21 mouse cellular contexts compared by ENCODE assay signal in the genomic region with DNA sequence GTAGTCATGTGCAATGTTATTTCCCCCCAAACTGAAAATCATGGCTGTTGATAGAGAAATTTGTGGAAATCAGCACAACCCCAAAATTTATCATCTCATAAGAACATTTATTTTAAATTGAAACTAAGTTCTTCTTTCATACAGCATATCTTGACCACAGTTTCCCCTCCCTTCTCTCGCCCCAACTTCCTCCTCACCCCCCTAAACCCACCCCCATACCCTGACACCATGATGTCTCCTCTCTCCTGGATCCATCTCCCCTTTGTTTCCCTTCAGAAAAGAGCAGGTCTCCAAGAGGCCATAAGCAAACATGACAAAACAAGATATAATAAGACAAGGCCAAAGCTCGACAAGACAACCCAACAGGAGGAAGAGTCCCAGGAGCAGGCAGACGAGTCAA. TPM values are rescaled to one million over a fixed set of nuclear protein-coding genes. Genes with fewer than 3 reads are reported as not detected.
A peak's percentile ranks its signal among the peaks of the same experiment; 100 is the strongest.
DNase-seq lines count a peak whose midpoint lies in the region; ATAC-seq and TF ChIP-seq lines count a peak whose summit lies in the region.
"Had no signal": no experiment of that assay in that cellular context is flagged by ENCODE, and none has a peak within 500 bp of the region (broad histone marks: within the 10 kb centered on the region; RNA-seq: fewer than 3 reads in every experiment).

No protein-coding gene starts in this region.

- no peak for TF ChIP-seq RAD21 in MEL (IDR thresholded peaks at IDR 0.05; ENCODE audit: low read depth, low read length)

- whole genome bisulfite sequencing in hindbrain, embryonic 15.5 days = 86% methylated on average over 3 of the region's 3 CpGs
- 82% methylated on average over 3 of the region's 3 CpGs for WGBS in hindbrain, embryonic 12.5 days
- WGBS in forebrain, postnatal 0 days = 82% methylated on average over 3 of the region's 3 CpGs
- 89% methylated on average over 3 of the region's 3 CpGs for WGBS in limb, embryonic 10.5 days

- TF ChIP-seq CTCF in MEL (IDR thresholded peaks at IDR 0.05 in 2 of 3, conservative IDR thresholded peaks at IDR 0.05 in 1 of 3; ENCODE audit: control insufficient read depth in 1 of 3, insufficient read depth in 1 of 3, low read depth in 2 of 3, low read length in 3 of 3, poor library complexity in 1 of 3, severe bottlenecking in 1 of 3) = no peak
- no peak for TF ChIP-seq CTCF in bone marrow macrophage, adult 2 months (IDR thresholded peaks at IDR 0.05; ENCODE audit: low read depth, low read length)
- no peak for TF ChIP-seq CTCF in forebrain, postnatal 0 days (IDR thresholded peaks at IDR 0.05; ENCODE audit: low read depth)

- TF ChIP-seq POLR2A in MEL (IDR thresholded peaks at IDR 0.05; ENCODE audit: control insufficient read depth in 1 of 2, insufficient read depth in 1 of 2, low read depth in 1 of 2, low read length in 2 of 2, poor library complexity in 1 of 2) = no peak
- TF ChIP-seq POLR2A in bone marrow macrophage, adult 2 months (IDR thresholded peaks at IDR 0.05; ENCODE audit: borderline replicate concordance, low read depth, low read length) = no peak

- H3K79me2 ChIP-seq in MEL (ENCODE audit: control insufficient read depth, insufficient read depth, low read length, poor library complexity) = no peaks in the 10 kb centered on the region

- H3K27me3 ChIP-seq in hindbrain, embryonic 15.5 days = no peaks in the 10 kb centered on the region
- no peaks in the 10 kb centered on the region for H3K27me3 ChIP-seq in hindbrain, embryonic 12.5 days
- H3K27me3 ChIP-seq in MEL (ENCODE audit: control insufficient read depth in 1 of 2, insufficient read depth in 2 of 2, low read length in 2 of 2) = no peaks in the 10 kb centered on the region; a peak in 1 of 4 replicates
- H3K27me3 ChIP-seq in forebrain, postnatal 0 days (ENCODE audit: insufficient read depth, low read length) = no peaks in the 10 kb centered on the region
- no peaks in the 10 kb centered on the region for H3K27me3 ChIP-seq in limb, embryonic 10.5 days (ENCODE audit: low read depth, poor library complexity, severe bottlenecking)
- H3K27me3 ChIP-seq: CH12.LX; heart, embryonic 13.5 days; limb, embryonic 15.5 days; liver, embryonic 13.5 days had no signal

- H3K36me3 ChIP-seq in hindbrain, embryonic 15.5 days = no peaks in the 10 kb centered on the region
- H3K36me3 ChIP-seq in hindbrain, embryonic 12.5 days = no peaks in the 10 kb centered on the region
- peaks cover 0 to 4% of the 10 kb centered on the region in 2 experiments; a peak in 2 of 4 replicates for H3K36me3 ChIP-seq in MEL (ENCODE audit: control insufficient read depth in 1 of 2, insufficient read depth in 2 of 2, low read length in 2 of 2)
- no peaks in the 10 kb centered on the region for H3K36me3 ChIP-seq in forebrain, postnatal 0 days (ENCODE audit: insufficient read depth)
- H3K36me3 ChIP-seq in limb, embryonic 10.5 days = no peaks in the 10 kb centered on the region
- H3K36me3 ChIP-seq: heart, embryonic 13.5 days; limb, embryonic 15.5 days; liver, embryonic 13.5 days had no signal

- peaks cover 6% of the 10 kb centered on the region; the same call in 1 of the 2 replicates for H3K4me1 ChIP-seq in hindbrain, embryonic 15.5 days (replicated peaks)
- no peaks in the 10 kb centered on the region for H3K4me1 ChIP-seq in hindbrain, embryonic 12.5 days
- peaks cover 2 to 9% of the 10 kb centered on the region in 2 experiments; a peak in 3 of 4 replicates for H3K4me1 ChIP-seq in MEL (ENCODE audit: control insufficient read depth in 1 of 2, insufficient read depth in 2 of 2, low read length in 2 of 2)
- H3K4me1 ChIP-seq in bone marrow macrophage, adult 2 months (ENCODE audit: control insufficient read depth, insufficient read depth, low read length) = peaks cover 7% of the 10 kb centered on the region
- peaks cover 4% of the 10 kb centered on the region for H3K4me1 ChIP-seq in forebrain, postnatal 0 days (ENCODE audit: insufficient read depth)
- no peaks in the 10 kb centered on the region for H3K4me1 ChIP-seq in limb, embryonic 10.5 days
- H3K4me1 ChIP-seq: heart, embryonic 13.5 days; limb, embryonic 15.5 days; liver, embryonic 13.5 days had no signal

- no peak for ATAC-seq in hindbrain, embryonic 15.5 days (ENCODE audit: low FRiP score, low read depth)
- ATAC-seq in hindbrain, embryonic 12.5 days (ENCODE audit: low FRiP score) = no peak
- ATAC-seq in forebrain, postnatal 0 days = no peak
- ATAC-seq: lung, postnatal 0 days; Patski had no signal

- DNase-seq in MEL (ENCODE audit: low read depth, low spot score) = peak; percentile 32
- no peak for DNase-seq in forebrain, postnatal 0 days
- no peak for DNase-seq in limb, embryonic 10.5 days (ENCODE audit: low spot score)
- no peak for DNase-seq in right cerebral cortex, adult 2 months (ENCODE audit: low spot score in 2 of 2)
- no peak for DNase-seq in cerebellum, postnatal 4 days (ENCODE audit: low spot score in 2 of 2)
- DNase-seq: adrenal gland, postnatal 10 days; gastrocnemius, adult 2 months; gastrocnemius, postnatal 36 days; kidney, adult 18-20 months; liver, embryonic 13.5 days; lung, adult 18-20 months; thymus, postnatal 14 days had no signal

- H3K4me2 ChIP-seq in hindbrain, embryonic 15.5 days = no peak overlapping the region
- no peak overlapping the region for H3K4me2 ChIP-seq in hindbrain, embryonic 12.5 days (replicated peaks)
- no peak overlapping the region for H3K4me2 ChIP-seq in forebrain, postnatal 0 days (ENCODE audit: low read depth)
- H3K4me2 ChIP-seq: heart, embryonic 13.5 days; limb, embryonic 15.5 days; liver, embryonic 13.5 days had no signal

- H3K9me3 ChIP-seq in hindbrain, embryonic 15.5 days = no peaks in the 10 kb centered on the region
- no peaks in the 10 kb centered on the region for H3K9me3 ChIP-seq in hindbrain, embryonic 12.5 days (replicated peaks)
- no peaks in the 10 kb centered on the region for H3K9me3 ChIP-seq in MEL (replicated peaks; ENCODE audit: insufficient read depth, low read length)
- no peaks in the 10 kb centered on the region for H3K9me3 ChIP-seq in forebrain, postnatal 0 days (ENCODE audit: low read length)
- H3K9me3 ChIP-seq in limb, embryonic 10.5 days (replicated peaks) = no peaks in the 10 kb centered on the region
- H3K9me3 ChIP-seq: heart, embryonic 13.5 days; limb, embryonic 15.5 days; liver, embryonic 13.5 days had no signal

- H3K9ac ChIP-seq in hindbrain, embryonic 15.5 days = no peak overlapping the region
- H3K9ac ChIP-seq in hindbrain, embryonic 12.5 days = no peak overlapping the region
- peak overlapping the region; percentile 19; the same call in 1 of the 2 replicates for H3K9ac ChIP-seq in MEL (ENCODE audit: control insufficient read depth, low read depth, low read length, poor library complexity, severe bottlenecking)
- H3K9ac ChIP-seq in forebrain, postnatal 0 days = no peak overlapping the region
- H3K9ac ChIP-seq: heart, embryonic 13.5 days; limb, embryonic 15.5 days; liver, embryonic 13.5 days had no signal

- TF ChIP-seq EP300 in MEL (IDR thresholded peaks at IDR 0.05; ENCODE audit: low read depth in 1 of 2, low read length in 2 of 2) = no peak

- no peak overlapping the region for H3K4me3 ChIP-seq in hindbrain, embryonic 15.5 days
- no peak overlapping the region for H3K4me3 ChIP-seq in hindbrain, embryonic 12.5 days
- H3K4me3 ChIP-seq in MEL (ENCODE audit: control insufficient read depth in 1 of 2, insufficient read depth in 1 of 2, low read depth in 2 of 2, low read length in 2 of 2) = no peak overlapping the region
- H3K4me3 ChIP-seq in bone marrow macrophage, adult 2 months (ENCODE audit: insufficient read depth, low read length) = no peak overlapping the region
- H3K4me3 ChIP-seq in forebrain, postnatal 0 days (ENCODE audit: low read depth, low read length) = no peak overlapping the region
- no peak overlapping the region for H3K4me3 ChIP-seq in limb, embryonic 10.5 days
- H3K4me3 ChIP-seq: gastrocnemius, adult 2 months; heart, embryonic 13.5 days; limb, embryonic 15.5 days; liver, embryonic 13.5 days had no signal

- H3K27ac ChIP-seq in hindbrain, embryonic 15.5 days (replicated peaks) = 0 out of 2 replicates have a peak overlapping the region, but pooled peaks have one; percentile 0
- H3K27ac ChIP-seq in hindbrain, embryonic 12.5 days = no peak overlapping the region
- H3K27ac ChIP-seq in MEL (ENCODE audit: control insufficient read depth, low read depth, low read length) = no peak overlapping the region
- peak overlapping the region; percentile 34; the same call in 1 of the 2 replicates for H3K27ac ChIP-seq in bone marrow macrophage, adult 2 months (ENCODE audit: insufficient read depth, low read depth, low read length)
- H3K27ac ChIP-seq in forebrain, postnatal 0 days (ENCODE audit: low read depth, low read length) = peak overlapping the region; percentile 78
- no peak overlapping the region for H3K27ac ChIP-seq in limb, embryonic 10.5 days
- H3K27ac ChIP-seq: gastrocnemius, adult 2 months; heart, embryonic 13.5 days; limb, embryonic 15.5 days; liver, embryonic 13.5 days had no signal

TF ChIP-seq in MEL, 35 proteins besides CTCF, POLR2A, EP300 and RAD21 (continues in another document):
- TF ChIP-seq RCOR1 (IDR thresholded peaks at IDR 0.05; ENCODE audit: low read depth, low read length) = no peak

RNA-seq across cellular contexts. Expression of a gene that starts 43.8 kb away (rescaled TPM):
- 2.6 and 2.9 TPM in 2 replicates for polyA plus RNA-seq in hindbrain, embryonic 15.5 days (2015; fragmentation: Nextera tagmentation; extraction: Ambion mirVana)
- 4.5 and 5.0 TPM in 2 replicates for polyA plus RNA-seq in hindbrain, embryonic 12.5 days (2016; fragmentation: Nextera tagmentation; extraction: Ambion mirVana)
- total RNA-seq in MEL (2012; rRNA removed) = 8.4 and 11.3 TPM in 2 replicates
- 10 to 100 TPM; 15.3 to 37.9 TPM for polyA plus RNA-seq in MEL (2012; ENCODE audit: insufficient read depth in 1 of 2, insufficient read length in 2 of 2, low read depth in 1 of 2, low replicate concordance in 2 of 2, missing spikeins in 1 of 2)
- polyA plus RNA-seq in bone marrow macrophage, adult 2 months (2012; ENCODE audit: insufficient read depth, insufficient read length, missing spikeins) = 26.2 and 28.6 TPM in 2 replicates
- 15.2 and 22.8 TPM in 2 replicates for total RNA-seq in forebrain, postnatal 0 days (2014; rRNA removed)
- polyA plus RNA-seq in forebrain, postnatal 0 days (2015; fragmentation: Nextera tagmentation; extraction: Ambion mirVana) = 0.92 and 2.1 TPM in 2 replicates
- polyA plus RNA-seq in limb, embryonic 10.5 days (2016; fragmentation: Nextera tagmentation; extraction: Ambion mirVana) = 2.7 and 4.8 TPM in 2 replicates

RNA-seq across cellular contexts. Expression of a gene that starts 55.7 kb away (rescaled TPM):
- polyA plus RNA-seq in hindbrain, embryonic 15.5 days (2015; fragmentation: Nextera tagmentation; extraction: Ambion mirVana) = 0.36 and 0.59 TPM in 2 replicates
- polyA plus RNA-seq in hindbrain, embryonic 12.5 days (2016; fragmentation: Nextera tagmentation; extraction: Ambion mirVana) = 0.58 and 1.3 TPM in 2 replicates
- total RNA-seq in MEL (2012; rRNA removed) = 0.69 and 1.0 TPM in 2 replicates
- polyA plus RNA-seq in MEL (2012; ENCODE audit: insufficient read depth in 1 of 2, insufficient read length in 2 of 2, low read depth in 1 of 2, low replicate concordance in 2 of 2, missing spikeins in 1 of 2) = 1 to 10 TPM in 1 of 2 experiments, not detected in 1; 3.1 TPM
- polyA plus RNA-seq in bone marrow macrophage, adult 2 months (2012; ENCODE audit: insufficient read depth, insufficient read length, missing spikeins) = 2.4 and 3.8 TPM in 2 replicates
- total RNA-seq in forebrain, postnatal 0 days (2014; rRNA removed) = 0.54 TPM in 1 of 2 replicates, not detected in the other
- polyA plus RNA-seq in forebrain, postnatal 0 days (2015; fragmentation: Nextera tagmentation; extraction: Ambion mirVana) = 0.83 and 0.94 TPM in 2 replicates
- polyA plus RNA-seq in limb, embryonic 10.5 days (2016; fragmentation: Nextera tagmentation; extraction: Ambion mirVana) = 0.35 and 0.43 TPM in 2 replicates
- total RNA-seq: layer of hippocampus, postnatal 36 days had no signal

Comparison
In these comparisons a context has a peak if more than half of its experiments do, and no peak if none do; other contexts are left out.
1. H3K27ac ChIP-seq: peak in hindbrain, embryonic 15.5 days (single experiment), bone marrow macrophage, adult 2 months (single experiment) and forebrain, postnatal 0 days (single experiment); none in hindbrain, embryonic 12.5 days (single experiment), MEL (single experiment) and limb, embryonic 10.5 days (single experiment).